Mouse (Mus musculus): ENCODE results near the gene Kif22. TPM values are rescaled to one million over a fixed set of nuclear protein-coding genes. Genes with fewer than 3 reads are reported as not detected.

The Kif22 gene
- polyA plus RNA-seq, 1 experiment from 2014 or later, result 80.4 TPM

DNA sequence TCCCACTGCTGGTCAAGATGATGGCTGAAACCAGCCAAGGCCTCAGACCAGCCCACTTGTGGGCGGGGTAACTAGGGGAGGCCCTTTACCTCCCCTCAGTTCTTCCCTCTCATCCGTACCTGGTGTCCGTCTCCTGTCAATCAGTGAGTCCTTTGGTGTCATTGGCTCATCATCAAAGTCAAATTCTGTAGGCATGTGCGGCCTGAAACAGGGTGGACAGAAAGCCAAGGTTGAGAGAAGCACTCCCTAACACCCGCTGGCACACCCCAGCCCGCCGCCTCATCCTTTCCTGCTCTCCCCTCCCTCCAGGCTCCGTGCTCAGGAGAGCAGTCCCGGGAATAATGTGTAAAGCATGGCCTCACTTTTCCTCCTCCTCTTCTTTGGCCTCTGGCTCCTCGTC is 26.2 kb downstream of the Kif22 start:
- H3K4me3 ChIP-seq (ENCODE audit: low read length), result peak overlapping the region; percentile 89
- peaks cover 11% of the 10 kb centered on the region; the same call in 1 of the 2 replicates for H3K36me3 ChIP-seq (ENCODE audit: control insufficient read depth, insufficient read depth)
- ATAC-seq (replicated peaks; ENCODE audit: extremely low read depth, insufficient read depth, low FRiP score), result peak; percentile 12; the same call in 1 of the 2 replicates
- peak overlapping the region; percentile 96 for H3K9ac ChIP-seq (ENCODE audit: low read length)
- H3K27me3 ChIP-seq (ENCODE audit: control insufficient read depth, insufficient read depth, low read length), result no peaks in the 10 kb centered on the region
- WGBS, result 1% methylated on average over 10 of the region's 10 CpGs
- peak overlapping the region; percentile 99 for H3K27ac ChIP-seq (ENCODE audit: low read length)
- no peaks in the 10 kb centered on the region for H3K9me3 ChIP-seq (replicated peaks; ENCODE audit: control insufficient read depth, low read length)
- peak overlapping the region; percentile 83 for H3K4me2 ChIP-seq (ENCODE audit: low read depth, low read length)
- H3K4me1 ChIP-seq (ENCODE audit: control insufficient read depth, insufficient read depth, low read length), result peaks cover 42% of the 10 kb centered on the region

DNA sequence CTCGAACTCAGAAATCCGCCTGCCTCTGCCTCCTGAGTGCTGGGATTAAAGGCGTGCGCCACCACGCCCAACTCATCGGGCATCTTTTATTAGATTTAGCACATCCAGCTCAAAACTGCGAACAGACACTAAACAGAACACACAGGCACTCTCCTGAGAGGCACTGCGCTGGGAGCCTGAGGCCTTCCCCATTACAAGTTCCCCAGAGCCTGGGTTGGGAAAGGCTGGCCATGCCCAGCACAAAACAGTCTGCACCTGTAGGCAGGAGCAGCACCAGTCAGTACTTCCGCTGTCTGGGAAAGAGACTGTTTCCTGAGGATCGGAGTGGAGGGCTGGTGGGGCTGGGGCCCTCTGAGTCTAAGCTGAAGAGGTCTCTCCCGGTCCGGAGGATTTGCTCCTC is 27.3 kb downstream of the Kif22 start:
- 90% methylated on average over 12 of the region's 12 CpGs for WGBS
- Histone ChIP-seq H3K4me2 (ENCODE audit: low read depth, low read length) (peak overlapping the region; percentile 83), H3K27ac (ENCODE audit: low read length) (no peak overlapping the region; the same call in 1 of the 2 replicates), H3K9ac (ENCODE audit: low read length) (no peak overlapping the region), H3K4me1 (ENCODE audit: control insufficient read depth, insufficient read depth, low read length) (peaks cover 33% of the 10 kb centered on the region), H3K27me3 (ENCODE audit: control insufficient read depth, insufficient read depth, low read length) (no peaks in the 10 kb centered on the region), H3K4me3 (ENCODE audit: low read length) (no peak overlapping the region), H3K36me3 (ENCODE audit: control insufficient read depth, insufficient read depth) (peaks cover 11% of the 10 kb centered on the region; the same call in 1 of the 2 replicates), H3K9me3 (replicated peaks; ENCODE audit: control insufficient read depth, low read length) (no peaks in the 10 kb centered on the region)
- ATAC-seq (replicated peaks; ENCODE audit: extremely low read depth, insufficient read depth, low FRiP score), result no peak

GRCm38 (mm10) chr7:127014320-127014719 is 28.0 kb downstream of the Kif22 start, which contains the start of gene Mvp:
Gene Mvp (minus strand): TSS chr7:127014621.
- ATAC-seq (replicated peaks; ENCODE audit: extremely low read depth, insufficient read depth, low FRiP score), result no peak

GRCm38 (mm10) chr7:127013385-127013784 is 28.9 kb downstream of the Kif22 start:
- Histone ChIP-seq H3K36me3 (ENCODE audit: control insufficient read depth, insufficient read depth) (peaks cover 11% of the 10 kb centered on the region; the same call in 1 of the 2 replicates), H3K4me2 (ENCODE audit: low read depth, low read length) (peak overlapping the region; percentile 83; the same call in 1 of the 2 replicates), H3K27ac (ENCODE audit: low read length) (no peak overlapping the region), H3K27me3 (ENCODE audit: control insufficient read depth, insufficient read depth, low read length) (no peaks in the 10 kb centered on the region), H3K4me3 (ENCODE audit: low read length) (peak overlapping the region; percentile 72), H3K4me1 (ENCODE audit: control insufficient read depth, insufficient read depth, low read length) (peaks cover 38% of the 10 kb centered on the region), H3K9ac (ENCODE audit: low read length) (no peak overlapping the region), H3K9me3 (replicated peaks; ENCODE audit: control insufficient read depth, low read length) (no peaks in the 10 kb centered on the region)
- ATAC-seq (replicated peaks; ENCODE audit: extremely low read depth, insufficient read depth, low FRiP score), result no peak
- WGBS, result 88% methylated on average over 6 of the region's 6 CpGs

More at GRCm38 (mm10) chr7:127014320-127014719, 28.0 kb downstream of the Kif22 start, which contains the start of gene Mvp:
- H3K9me3 ChIP-seq (replicated peaks; ENCODE audit: control insufficient read depth, low read length), result no peaks in the 10 kb centered on the region
- peaks cover 33% of the 10 kb centered on the region for H3K4me1 ChIP-seq (ENCODE audit: control insufficient read depth, insufficient read depth, low read length)
- peak within 1 kb of the TSS; percentile 72 for H3K4me3 ChIP-seq (ENCODE audit: low read length)
- peak within 1 kb of the TSS; percentile 99 for H3K27ac ChIP-seq (ENCODE audit: low read length)
- H3K27me3 ChIP-seq (ENCODE audit: control insufficient read depth, insufficient read depth, low read length), result no peaks in the 10 kb centered on the region
- H3K4me2 ChIP-seq (ENCODE audit: low read depth, low read length), result peak within 1 kb of the TSS; percentile 83
- H3K36me3 ChIP-seq (ENCODE audit: control insufficient read depth, insufficient read depth), result peaks cover 11% of the 10 kb centered on the region; the same call in 1 of the 2 replicates
- H3K9ac ChIP-seq (ENCODE audit: low read length), result peak within 1 kb of the TSS; percentile 64
- 21% methylated on average over 11 of the region's 11 CpGs for WGBS

DNA sequence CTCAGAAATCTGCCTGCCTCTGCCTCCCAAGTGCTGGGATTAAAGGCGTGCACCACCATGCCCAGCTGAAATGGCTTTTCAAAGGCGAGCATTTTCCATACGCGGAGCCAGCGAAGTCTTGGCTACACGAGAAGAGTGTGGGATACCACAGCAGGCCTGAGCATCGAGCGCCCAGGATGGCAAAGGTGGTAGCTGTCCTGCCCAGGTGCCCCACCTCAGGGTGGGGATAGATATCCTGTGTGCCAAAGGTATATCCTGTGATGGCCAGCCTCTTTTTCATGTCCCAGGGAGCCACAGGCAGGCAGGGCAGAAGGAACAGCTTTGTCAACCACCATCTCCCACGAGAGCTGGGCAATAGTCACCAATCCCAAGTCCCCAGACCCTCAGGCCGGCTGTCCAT is 29.4 kb downstream of the Kif22 start:
- WGBS, result 91% methylated on average over 10 of the region's 10 CpGs
- no peaks in the 10 kb centered on the region for H3K9me3 ChIP-seq (replicated peaks; ENCODE audit: control insufficient read depth, low read length)
- H3K4me3 ChIP-seq (ENCODE audit: low read length), result no peak overlapping the region
- H3K4me2 ChIP-seq (ENCODE audit: low read depth, low read length), result no peak overlapping the region
- peaks cover 39% of the 10 kb centered on the region for H3K4me1 ChIP-seq (ENCODE audit: control insufficient read depth, insufficient read depth, low read length)
- no peak overlapping the region for H3K9ac ChIP-seq (ENCODE audit: low read length)
- no peak for ATAC-seq (replicated peaks; ENCODE audit: extremely low read depth, insufficient read depth, low FRiP score)
- peaks cover 11% of the 10 kb centered on the region; the same call in 1 of the 2 replicates for H3K36me3 ChIP-seq (ENCODE audit: control insufficient read depth, insufficient read depth)
- no peak overlapping the region for H3K27ac ChIP-seq (ENCODE audit: low read length)
- H3K27me3 ChIP-seq (ENCODE audit: control insufficient read depth, insufficient read depth, low read length), result no peaks in the 10 kb centered on the region

DNA sequence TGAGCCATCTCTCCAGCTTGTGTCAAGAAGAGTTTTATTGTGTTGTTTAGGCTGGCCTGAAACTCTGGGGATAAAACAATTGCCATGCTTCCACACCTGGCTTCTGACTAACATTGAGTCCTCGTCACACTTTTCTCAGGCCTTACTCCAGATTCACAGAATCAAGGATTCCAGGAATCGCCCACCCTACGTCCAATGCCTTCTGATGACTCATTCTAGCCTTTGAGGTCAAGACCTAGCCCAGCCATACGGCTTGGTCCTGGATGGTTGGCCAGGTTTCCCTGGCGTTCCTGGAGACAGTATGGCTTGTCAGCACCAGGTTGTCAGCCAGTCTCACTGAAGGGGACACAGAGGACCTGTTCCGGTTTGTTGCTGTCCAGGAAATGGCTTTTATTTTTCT is 29.9 kb downstream of the Kif22 start:
- H3K4me1 ChIP-seq (ENCODE audit: control insufficient read depth, insufficient read depth, low read length), result peaks cover 34% of the 10 kb centered on the region
- 72% methylated on average over 6 of the region's 6 CpGs for WGBS
- ATAC-seq (replicated peaks; ENCODE audit: extremely low read depth, insufficient read depth, low FRiP score), result no peak

GRCm38 (mm10) chr7:127011717-127012116 is 30.6 kb downstream of the Kif22 start:
- Histone ChIP-seq H3K4me2 (ENCODE audit: low read depth, low read length) (no peak overlapping the region), H3K9ac (ENCODE audit: low read length) (no peak overlapping the region), H3K27me3 (ENCODE audit: control insufficient read depth, insufficient read depth, low read length) (no peaks in the 10 kb centered on the region), H3K4me1 (ENCODE audit: control insufficient read depth, insufficient read depth, low read length) (peaks cover 34% of the 10 kb centered on the region), H3K27ac (ENCODE audit: low read length) (no peak overlapping the region), H3K36me3 (ENCODE audit: control insufficient read depth, insufficient read depth) (peaks cover 11% of the 10 kb centered on the region; the same call in 1 of the 2 replicates), H3K9me3 (replicated peaks; ENCODE audit: control insufficient read depth, low read length) (no peaks in the 10 kb centered on the region), H3K4me3 (ENCODE audit: low read length) (no peak overlapping the region)
- 64% methylated on average over 2 of the region's 2 CpGs for WGBS
- ATAC-seq (replicated peaks; ENCODE audit: extremely low read depth, insufficient read depth, low FRiP score), result no peak

More for the DNA sequence above, 29.9 kb downstream of the Kif22 start:
- Histone ChIP-seq H3K4me2 (ENCODE audit: low read depth, low read length) (no peak overlapping the region), H3K9ac (ENCODE audit: low read length) (no peak overlapping the region), H3K27ac (ENCODE audit: low read length) (no peak overlapping the region), H3K36me3 (ENCODE audit: control insufficient read depth, insufficient read depth) (peaks cover 11% of the 10 kb centered on the region; the same call in 1 of the 2 replicates), H3K27me3 (ENCODE audit: control insufficient read depth, insufficient read depth, low read length) (no peaks in the 10 kb centered on the region), H3K9me3 (replicated peaks; ENCODE audit: control insufficient read depth, low read length) (no peaks in the 10 kb centered on the region), H3K4me3 (ENCODE audit: low read length) (no peak overlapping the region)

DNA sequence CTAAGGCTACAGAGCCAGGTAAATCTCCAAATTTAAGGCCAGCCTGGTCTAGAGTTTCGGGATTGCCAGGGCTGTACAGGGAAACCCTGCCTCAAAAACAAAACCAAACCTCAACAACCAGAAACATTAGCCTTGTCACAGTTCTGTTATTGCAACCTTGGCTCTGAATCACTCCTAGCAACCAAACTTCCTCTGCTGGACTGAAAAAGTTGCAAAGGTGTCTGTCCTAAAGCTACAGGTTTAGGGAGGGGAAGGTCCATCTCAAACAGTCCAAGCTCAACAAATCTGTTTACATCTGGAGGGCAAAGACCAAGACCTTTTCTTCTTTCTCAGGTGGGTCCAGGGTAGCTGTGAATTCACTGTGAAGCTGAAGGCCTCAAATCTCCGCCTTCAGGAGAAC is 31.2 kb downstream of the Kif22 start:
- 89% methylated on average over 2 of the region's 2 CpGs for WGBS
- H3K9ac ChIP-seq (ENCODE audit: low read length), result no peak overlapping the region

GRCm38 (mm10) chr7:127009307-127010085 is 32.8 kb downstream of the Kif22 start:
- WGBS, result 79% methylated on average over 17 of the region's 17 CpGs
- ATAC-seq (replicated peaks; ENCODE audit: extremely low read depth, insufficient read depth, low FRiP score), result no peak

More for the DNA sequence above, 31.2 kb downstream of the Kif22 start:
- Histone ChIP-seq H3K4me1 (ENCODE audit: control insufficient read depth, insufficient read depth, low read length) (peaks cover 38% of the 10 kb centered on the region), H3K27me3 (ENCODE audit: control insufficient read depth, insufficient read depth, low read length) (no peaks in the 10 kb centered on the region), H3K4me2 (ENCODE audit: low read depth, low read length) (no peak overlapping the region), H3K4me3 (ENCODE audit: low read length) (no peak overlapping the region), H3K27ac (ENCODE audit: low read length) (no peak overlapping the region), H3K9me3 (replicated peaks; ENCODE audit: control insufficient read depth, low read length) (no peaks in the 10 kb centered on the region), H3K36me3 (ENCODE audit: control insufficient read depth, insufficient read depth) (peaks cover 11% of the 10 kb centered on the region; the same call in 1 of the 2 replicates)
- ATAC-seq (replicated peaks; ENCODE audit: extremely low read depth, insufficient read depth, low FRiP score), result no peak

More at GRCm38 (mm10) chr7:127009307-127010085, 32.8 kb downstream of the Kif22 start:
- Histone ChIP-seq H3K27me3 (ENCODE audit: control insufficient read depth, insufficient read depth, low read length) (no peaks in the 10 kb centered on the region), H3K4me3 (ENCODE audit: low read length) (no peak overlapping the region), H3K36me3 (ENCODE audit: control insufficient read depth, insufficient read depth) (peaks cover 6% of the 10 kb centered on the region; the same call in 1 of the 2 replicates), H3K27ac (ENCODE audit: low read length) (peak overlapping the region; percentile 74), H3K4me1 (ENCODE audit: control insufficient read depth, insufficient read depth, low read length) (peaks cover 26% of the 10 kb centered on the region), H3K9ac (ENCODE audit: low read length) (no peak overlapping the region), H3K9me3 (replicated peaks; ENCODE audit: control insufficient read depth, low read length) (no peaks in the 10 kb centered on the region), H3K4me2 (ENCODE audit: low read depth, low read length) (no peak overlapping the region)

All from heart, embryonic 16.5 days (tissue).